Mouse (Mus musculus) lung, adult 18-20 months (tissue): ENCODE results near the gene Ncoa5.

Experiments
- DNase-seq, 2 experiments: peaks; one replicate each; pipeline ENCODE4 v3.0.0; 2022; ENCODE audit warnings: mixed read lengths in 2 of 2

Gene Ncoa5

DNA sequence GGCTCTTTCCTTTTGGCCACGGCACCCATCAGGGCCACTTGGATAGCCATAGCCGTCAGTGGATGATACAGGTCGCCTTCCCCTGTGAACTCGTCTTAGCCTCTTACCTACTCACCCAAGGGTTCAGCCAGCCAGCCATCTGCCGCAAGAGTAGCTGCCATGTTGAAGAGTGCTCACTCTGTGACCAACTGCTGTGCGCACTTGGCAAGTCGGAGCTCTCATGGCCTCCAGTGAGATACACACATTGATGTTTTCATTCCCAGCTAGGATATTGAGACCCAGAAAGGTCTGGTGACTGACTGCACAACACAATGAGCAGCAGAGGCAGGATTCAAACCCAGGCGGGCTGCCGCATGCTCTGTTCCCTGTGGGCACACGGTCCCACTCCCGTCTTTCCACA is 40.5 kb downstream of the Ncoa5 start:
- no peak for DNase-seq

DNA sequence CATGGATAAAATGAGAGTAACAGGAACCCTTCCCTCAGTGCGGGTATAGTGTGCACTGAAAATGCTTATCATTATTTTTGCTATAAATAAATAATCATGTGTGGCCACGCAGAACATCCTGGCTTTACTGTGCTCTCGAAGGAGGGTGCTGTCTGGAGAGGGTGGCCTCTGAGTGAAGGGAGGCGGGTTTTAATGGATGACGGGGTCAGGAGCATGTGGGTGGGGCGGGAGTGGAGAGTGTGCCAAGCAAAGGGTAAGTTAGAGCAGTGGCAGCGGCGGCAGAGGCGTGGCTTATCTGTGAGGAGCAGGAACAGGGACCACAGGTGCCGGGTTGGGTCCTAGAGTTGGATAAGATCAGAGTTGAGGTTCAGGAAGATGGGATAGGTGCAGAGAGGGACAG is 42.9 kb downstream of the Ncoa5 start:
- no peak for DNase-seq

DNA sequence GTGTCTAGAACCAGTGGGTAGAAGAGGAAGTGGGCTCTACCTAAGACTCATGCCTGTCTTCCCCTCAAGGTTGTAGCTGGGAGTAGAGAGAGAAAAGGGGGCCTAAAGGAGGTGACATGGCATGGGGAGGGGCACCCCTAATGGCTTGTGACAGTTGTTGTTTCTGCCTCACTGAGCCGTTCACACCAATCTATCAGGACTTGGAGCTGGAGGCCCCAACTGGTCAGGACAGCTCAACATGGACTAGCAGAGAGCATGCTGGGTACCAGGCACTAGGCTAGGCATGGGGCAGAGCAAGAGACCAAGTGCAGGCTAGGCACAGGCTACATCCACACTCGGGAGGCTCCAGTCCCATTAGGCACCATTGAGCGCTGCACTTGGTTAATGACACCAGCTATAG is 43.6 kb downstream of the Ncoa5 start:
- DNase-seq, result no peak

DNA sequence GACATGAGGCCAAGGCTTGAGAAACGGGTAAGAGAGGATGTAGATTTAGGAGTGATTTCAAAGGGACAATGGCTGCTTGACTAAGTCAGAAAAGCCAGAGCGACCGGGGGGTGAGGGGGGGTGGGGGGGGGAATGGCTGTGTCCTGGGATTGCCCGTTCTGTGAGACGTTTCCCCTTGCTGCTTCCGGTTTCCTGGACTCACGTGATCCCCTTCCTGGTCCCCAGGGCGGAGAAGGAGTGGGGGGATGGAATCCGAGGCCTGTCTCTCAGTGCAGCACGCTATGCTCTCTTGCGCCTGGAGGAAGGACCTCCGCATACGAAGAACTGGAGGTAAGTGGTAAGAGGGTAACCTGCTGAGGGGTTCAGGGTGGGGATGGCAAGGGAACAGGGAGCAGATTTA is 45.9 kb downstream of the Ncoa5 start:
- DNase-seq, result no peak

DNA sequence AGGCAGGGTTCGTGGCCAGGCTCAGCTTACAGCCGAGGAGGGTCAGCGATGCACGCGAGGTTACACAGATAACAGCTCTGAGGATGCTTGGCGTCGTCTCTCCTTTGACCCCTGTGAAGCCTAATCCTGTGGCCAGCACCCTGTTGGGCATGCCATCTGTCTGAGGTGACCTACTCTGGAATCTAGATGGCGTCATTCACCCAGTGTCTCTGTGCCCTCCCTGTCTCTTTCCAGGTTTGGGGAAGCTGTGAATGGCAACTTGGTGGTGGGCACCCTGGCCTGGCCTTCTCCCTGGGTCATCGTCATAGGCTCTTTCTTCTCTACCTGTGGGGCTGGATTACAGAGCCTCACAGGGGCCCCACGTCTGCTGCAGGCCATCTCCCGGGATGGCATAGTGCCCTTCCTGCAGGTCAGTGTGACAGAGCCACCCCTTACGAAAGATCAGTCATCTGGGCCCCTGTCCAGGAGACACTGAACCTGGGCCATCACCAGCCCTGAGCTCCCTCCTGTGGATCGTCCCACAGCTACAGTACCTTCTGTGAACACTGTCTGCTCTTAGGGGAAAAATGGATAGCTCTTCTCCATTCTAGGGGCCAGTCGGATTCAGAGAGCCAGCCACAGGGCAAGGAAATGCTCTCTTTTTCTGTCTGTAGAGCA is 48.2 kb downstream of the Ncoa5 start:
- no peak for DNase-seq

DNA sequence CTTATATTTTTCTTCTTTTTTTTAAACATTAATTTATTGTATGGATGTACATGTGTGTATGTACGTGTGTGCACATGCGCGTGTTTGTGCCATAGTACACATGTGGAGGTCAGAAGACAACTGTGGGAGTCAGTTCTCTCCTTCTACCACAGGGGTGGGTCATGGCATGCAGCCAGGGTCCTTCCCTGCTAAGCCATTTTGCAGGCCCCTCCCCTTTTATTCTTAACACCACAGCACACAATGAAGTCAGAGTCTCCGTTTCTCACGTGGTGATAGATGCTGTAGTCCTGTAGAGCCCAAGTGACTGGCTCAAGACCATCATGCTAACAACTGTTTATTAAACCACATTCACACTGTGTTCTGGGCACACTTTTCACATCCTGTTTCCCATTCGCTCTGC is 48.7 kb downstream of the Ncoa5 start:
- no peak for DNase-seq

DNA sequence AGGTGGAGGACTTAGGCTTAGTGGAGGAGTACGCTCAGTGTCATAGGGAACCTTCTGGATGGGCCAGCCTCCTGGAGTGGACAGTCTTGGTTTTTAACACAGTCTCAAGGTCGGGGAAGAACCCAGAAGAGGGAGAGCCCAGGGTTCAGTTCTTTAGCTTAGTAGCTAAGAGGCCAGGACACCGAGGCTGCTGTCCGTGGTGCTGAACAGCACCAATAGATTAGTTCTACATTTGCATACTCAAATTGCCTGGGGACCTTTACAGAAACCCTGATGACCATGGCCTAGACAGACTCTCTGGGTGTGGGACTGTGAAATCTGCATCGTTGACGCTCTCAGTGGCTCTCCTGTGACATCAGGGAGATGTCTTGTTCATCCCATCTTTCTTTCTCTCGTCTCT is 54.9 kb downstream of the Ncoa5 start:
- DNase-seq, result no peak

DNA sequence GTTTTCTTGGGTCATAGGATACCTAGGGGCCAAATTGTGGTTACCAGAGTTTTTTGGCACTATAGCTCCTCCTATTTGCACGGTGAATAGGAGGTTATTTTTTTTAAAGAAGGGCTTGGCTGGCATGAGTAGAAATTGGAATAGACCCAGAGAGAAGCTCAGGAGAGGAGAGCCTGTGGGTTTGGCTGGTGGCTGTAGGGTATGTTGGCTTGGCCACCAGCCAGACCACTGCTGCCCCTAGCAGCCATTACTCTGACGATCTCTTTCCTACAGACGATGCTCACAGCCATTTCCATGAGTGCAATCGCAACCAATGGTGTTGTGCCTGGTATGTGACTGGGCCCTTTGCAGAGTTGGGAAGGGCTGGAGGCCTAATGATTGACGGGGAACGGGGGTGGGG is 59.1 kb downstream of the Ncoa5 start:
- DNase-seq, result no peak

DNA sequence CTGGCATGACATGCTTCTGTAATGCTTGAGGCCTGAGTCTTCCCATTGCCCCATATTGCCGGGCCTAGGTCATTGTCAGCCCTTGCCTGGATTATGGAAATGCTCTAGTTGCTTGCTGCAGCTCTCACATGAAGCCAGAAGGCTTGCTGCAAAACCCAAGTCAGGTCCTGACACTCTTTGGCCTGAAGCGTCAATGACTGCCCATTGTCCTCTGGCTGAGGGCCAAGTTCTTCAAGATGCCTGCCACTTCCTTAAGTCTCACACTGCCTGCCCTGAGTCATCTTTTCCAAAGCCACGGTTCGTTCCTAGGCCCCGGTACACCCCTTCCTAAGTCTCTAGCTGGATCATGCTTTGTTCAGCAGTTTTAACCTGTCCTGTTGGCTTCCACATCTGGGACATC is 62.0 kb downstream of the Ncoa5 start:
- no peak for DNase-seq

DNA sequence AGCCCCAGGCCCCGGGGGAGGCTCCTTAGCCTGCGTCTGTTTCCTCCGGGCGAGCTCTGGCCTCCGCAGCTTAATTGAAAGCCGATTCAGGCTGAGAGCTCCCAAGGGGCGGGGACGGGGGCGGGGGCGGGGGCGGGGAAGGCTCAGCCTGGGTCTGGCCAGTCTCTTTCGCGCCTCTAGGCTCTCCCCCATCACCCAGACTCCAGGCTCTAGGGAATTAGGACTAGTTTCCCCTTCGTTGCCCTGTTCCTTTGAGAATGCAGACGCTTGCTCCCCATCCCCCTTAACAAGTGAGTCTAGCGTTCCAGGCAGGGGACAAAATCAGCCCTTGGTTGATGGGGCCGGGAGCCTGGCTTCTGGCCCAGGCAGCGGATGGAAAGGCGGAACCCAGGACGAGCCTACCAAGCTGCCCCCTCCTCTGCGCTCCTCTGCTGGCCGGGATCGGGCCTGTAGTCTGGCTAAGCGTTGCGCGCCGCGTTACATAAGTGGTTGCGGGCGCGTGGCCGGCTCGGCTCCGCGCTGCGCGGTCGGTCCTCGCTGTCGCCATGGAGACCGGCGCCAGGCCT is 64.0 kb downstream of the Ncoa5 start:
- DNase-seq, result no peak

DNA sequence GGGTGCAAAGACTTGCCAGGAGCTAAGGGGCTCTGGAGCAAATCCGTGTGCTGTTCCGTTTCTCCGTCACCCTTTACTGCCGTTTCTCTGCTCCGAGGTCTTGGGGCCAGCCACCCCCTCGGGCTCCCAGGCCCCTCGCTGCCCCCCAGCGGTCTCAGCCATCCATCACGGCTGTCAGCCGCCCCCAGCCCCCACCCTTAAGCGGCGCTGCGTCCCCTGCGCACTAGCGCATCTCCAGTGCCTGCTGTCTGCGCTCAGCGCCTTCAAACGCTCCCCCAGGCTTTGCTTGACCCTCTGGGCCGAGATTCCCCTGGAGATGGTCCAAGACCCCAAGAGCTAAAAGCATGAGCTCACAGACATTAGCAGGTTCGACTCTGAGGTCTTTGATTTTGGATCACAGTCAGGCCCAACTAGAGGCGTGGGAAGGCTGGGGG is 65.3 kb downstream of the Ncoa5 start:
- no peak for DNase-seq

DNA sequence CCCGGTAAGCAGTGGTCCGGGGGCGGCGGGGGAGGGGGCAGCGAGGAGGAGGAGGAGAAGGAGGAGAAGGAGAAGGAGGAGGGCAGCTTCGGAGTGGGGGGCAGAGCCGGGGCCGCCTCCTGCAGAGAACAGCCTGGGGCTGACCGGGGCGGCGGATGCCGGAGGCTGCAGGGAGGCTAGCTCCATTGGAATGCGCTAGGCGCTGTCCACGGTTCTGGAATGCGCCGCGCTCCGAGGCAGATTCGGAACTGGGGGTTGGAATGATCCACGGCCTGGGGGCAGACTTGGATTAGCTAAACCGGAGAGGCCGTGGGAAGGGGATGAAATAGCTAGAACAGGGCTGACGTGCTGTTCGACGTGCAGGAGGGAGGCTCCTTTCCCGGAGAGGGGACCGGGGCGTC is 66.2 kb downstream of the Ncoa5 start:
- DNase-seq, result peak; percentile 34 to 42

DNA sequence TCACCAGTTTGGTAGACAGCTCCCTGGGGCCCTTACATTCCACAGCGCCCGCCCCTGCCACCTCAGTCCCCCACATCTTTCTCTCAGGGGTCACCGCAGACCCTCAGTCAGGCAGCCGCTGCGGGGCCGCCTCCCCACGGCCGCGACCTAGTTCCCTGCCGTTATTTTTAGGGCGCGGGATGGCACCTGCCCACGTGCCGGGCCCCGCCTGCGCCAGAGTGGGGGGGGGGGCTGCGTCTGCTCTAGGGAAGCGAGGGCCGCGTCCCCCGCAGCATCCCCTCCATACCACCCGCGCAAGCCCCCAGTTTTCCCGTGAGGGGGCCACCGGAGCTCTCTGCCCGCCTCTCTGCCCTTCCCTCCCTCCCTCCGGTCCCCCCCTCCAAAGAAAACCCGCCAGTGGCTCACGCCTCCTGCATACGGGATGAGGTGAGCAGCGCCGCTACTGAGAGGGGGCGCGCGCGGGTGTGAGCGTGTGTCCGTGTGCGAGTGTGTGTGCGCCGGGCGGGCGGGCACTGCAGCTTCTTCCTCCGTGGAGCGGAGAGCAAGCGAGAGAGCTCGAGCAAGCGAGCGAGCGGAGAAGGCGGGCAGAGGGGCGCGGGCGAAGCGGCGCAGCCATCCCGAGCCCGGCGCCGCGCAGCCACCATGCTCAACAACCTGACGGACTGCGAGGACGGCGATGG is 66.8 kb downstream of the Ncoa5 start:
- DNase-seq, result no peak

DNA sequence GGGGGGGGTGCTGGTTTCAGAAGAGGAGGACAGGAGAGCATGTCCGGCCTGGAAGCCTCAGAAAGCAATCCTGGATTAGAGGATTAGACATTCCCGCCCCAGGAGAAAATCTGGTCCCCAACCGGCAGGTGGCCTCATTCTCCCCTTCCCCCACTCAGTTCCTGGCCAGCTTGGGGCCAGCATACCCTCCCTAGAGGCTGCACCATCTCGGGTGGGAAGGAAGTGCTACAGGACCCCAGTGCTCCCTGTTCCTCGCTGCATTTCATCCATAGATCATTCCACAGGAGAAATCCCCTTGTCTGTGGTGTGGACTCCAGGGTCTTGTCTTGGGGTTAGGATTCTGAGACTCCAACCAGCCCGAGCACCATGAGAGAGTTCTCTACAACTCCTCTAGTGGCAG is 67.5 kb downstream of the Ncoa5 start:
- DNase-seq, result no peak

DNA sequence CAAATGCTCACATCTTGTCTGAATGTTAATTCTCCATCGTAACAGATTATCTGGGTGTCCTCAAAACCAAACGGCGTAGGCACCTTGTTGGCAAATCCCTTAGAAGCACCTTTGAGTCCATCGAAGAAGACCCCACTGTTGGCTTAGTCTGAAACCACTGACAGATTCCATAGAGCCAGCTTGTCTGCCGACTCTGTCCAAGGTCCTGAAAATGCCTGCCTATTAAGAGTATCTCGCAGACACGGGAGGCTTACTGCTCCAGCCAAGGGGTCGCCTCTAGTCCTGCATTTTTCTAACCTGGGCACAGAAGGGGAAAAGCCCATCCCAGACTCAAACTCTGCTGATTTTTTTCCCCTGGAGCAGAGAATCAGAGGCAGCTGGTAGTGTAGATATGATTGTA is 68.3 kb downstream of the Ncoa5 start:
- DNase-seq, result no peak

DNA sequence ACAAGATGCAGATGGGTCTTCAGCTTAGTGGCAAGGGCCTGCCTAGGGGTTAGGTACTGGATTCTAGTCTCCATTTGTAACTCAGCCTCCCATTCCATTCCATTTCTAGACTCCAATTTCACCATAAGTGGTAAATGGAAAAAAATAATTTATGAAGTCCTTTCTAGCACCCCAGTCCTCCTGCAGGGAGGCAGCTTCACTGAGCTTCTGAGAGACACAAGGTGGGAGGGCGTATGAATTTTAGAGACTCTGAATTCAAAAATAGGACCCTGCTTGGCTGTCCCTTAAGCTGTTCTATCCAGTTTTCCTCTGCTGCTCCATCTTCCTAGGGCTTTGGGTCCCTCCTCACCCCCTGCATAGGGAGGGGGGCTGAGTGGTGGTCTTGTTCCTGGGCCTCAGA is 69.7 kb downstream of the Ncoa5 start:
- DNase-seq, result no peak

DNA sequence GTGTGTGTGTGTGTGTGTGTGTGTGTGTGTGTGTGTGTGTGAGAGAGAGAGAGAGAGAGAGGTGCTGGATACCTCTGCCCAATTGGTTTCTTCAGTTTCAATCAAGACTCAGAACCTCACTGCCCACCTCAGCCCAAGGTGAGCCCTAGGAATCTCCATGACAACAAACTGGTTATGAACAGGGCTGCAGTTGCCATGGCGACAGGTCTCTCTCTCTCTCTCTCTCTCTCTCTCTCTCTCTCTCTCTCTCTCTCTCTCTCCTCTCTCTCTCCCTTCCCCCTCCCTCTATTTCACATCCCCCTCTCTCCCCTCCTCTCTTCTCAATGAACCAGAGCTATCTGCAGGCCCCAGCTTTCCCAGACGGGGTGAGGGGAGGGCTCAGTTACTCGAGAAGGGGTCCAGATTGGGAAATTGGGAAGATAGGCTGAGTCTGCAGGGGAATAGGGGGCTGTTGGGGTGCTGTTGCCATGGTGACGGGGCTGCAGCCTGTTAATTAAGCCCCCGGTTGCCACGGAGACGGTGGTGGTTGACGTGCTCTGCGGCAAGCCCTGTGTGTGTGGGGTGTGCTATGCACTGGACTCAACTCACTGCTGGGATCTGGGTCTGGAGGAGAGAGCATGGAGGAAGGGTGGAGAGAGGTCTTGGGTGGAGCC is 70.3 kb downstream of the Ncoa5 start:
- DNase-seq, result no peak

DNA sequence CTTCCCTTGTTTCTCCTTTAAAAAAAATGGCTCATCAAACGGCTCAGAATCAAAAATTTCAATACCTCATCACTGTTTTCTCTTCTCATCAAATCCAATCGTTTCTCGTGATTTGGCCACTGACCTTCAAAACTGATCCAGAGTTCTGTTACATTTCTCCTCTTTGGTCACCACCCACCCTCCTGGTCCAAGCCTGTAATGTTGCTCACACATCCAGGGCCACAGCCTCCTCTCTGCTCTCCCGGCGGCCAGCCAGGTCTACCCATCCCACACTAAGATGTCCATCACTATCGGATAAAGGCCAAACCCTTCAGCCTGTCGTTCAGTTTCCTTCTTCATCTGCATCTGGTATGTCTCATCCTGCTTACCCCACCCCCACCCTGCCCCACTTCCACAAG is 72.5 kb downstream of the Ncoa5 start:
- no peak for DNase-seq

DNA sequence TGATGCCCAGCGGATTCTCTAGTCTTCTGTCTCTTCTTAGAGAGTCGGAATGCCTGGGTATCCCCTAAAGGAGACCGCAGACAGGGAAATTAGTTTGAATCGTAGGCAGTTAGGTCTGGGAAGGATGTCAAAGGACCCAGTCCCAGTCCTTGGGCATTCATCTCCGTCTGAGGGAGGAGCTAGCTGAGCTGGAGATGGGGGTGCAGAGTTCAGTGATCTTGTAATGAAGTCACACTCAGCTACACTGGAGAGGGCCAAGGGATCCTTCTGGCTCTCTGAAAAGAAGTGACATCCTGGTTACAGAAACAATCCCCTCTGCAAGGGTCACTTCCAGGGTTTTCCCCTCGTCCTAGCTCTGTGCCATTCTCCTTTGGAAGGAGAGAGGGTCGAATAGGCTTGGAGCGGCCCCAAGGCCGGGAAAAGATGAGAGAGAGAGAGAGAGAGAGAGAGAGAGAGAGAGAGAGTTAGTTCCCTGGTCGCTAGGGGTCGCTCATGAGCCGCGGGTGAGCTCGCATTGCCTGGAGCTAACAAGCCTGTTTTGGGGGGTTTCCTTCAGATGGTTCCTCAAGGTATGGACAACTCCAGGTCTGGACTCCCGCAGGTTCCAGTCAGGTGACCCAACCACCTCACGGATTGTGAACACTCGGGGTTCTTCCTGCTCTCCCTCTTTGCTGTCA is 73.0 kb downstream of the Ncoa5 start:
- DNase-seq, result peak; percentile 42 to 54

DNA sequence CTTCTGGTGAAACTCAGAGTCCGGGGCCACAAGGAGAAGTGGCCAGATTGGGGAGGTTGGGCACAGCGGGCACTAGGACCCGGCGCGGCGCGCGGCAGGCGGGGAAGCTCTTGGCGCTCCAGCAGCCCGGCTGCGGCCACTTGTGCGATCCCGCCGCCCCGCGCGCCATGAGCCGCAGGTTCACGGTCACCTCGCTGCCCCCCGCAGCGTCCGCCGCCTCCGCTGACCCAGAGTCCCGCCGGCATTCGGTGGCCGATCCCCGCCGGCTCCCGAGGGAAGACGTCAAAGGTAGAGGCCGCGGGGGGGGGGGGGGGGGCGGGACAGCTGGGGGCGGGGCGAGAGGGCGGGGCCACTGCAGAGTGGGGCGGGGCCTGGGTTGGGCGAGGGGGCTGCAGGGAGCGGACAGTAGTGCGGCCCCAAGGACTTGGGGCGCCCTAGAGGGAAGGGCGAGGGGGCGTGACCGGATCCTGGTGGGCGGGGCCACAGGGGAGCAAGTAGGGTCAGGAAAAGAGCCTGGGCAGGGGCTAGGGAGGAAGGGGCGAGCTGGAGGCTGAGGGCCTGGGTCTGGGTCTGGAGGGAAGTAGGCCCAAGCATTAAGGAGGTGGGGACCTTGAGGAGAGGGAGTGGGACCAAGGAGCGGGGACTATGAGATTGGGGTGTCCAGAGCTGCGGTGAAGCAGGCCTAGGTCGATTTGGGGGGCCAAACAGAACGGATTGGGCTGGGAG is 73.8 kb downstream of the Ncoa5 start, which contains the start of gene Slc12a5:
TSS of gene Slc12a5 (plus strand) at position 87 of the 726 bp plus-strand sequence.
- peak; percentile 26 to 36 for DNase-seq

DNA sequence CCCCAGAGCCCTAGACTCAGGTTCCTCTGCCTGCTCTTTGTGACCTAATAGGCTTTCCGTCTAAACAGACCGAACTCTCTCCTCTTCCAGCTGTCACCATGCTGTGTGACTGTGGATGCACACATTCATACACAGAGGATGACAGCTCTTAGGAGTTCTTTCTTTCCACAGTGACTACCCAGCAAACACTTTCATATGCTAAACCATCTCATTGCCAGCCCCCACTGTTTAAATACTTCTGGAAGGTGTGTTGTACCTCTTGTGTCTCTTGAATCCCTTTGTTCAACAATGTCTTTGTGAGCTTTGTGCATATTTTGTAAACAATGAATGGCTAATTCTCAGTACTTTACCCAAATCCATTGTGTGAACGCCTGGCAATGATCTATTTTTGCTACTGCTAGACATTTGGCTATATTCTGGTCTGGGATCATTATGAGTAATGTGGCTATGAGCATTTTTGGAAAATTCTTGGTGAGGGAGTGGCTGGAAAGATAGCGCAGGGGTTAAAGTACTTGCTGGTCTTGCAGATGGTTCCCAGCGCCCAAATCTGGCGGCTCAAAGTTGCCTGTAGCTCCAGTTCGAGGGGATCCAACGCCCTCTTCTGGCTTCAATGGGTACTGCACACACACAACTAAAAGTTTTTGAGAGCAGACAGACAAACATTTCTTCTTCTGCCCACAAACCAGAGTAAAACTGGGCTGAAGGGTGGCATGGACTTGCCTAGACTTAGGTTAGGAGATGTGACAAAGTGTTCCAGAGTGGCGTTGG is 76.9 kb downstream of the Ncoa5 start:
- no peak for DNase-seq

DNA sequence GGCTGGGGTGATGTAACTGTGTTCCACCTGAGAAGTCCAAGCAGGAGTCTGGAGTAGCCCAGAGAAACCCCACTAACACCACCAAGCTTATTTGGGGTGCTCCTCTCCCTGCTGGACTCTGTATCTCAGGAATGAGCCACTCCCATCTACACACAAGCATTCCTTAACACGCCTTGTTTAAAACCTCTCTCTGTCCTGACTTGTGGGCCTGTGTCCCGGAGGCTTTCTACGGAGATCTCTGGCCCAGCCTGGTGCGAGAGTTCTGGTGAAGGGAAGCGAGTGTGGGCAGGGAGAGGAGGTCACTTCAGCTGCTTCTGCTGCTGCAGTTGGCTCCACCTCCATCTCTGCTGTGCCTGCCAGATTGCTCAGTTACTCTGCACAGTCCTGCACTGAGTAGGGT is 78.5 kb downstream of the Ncoa5 start:
- no peak for DNase-seq
